Mouse (Mus musculus) midbrain, embryonic 14.5 days (tissue): ENCODE data around the gene Ambra1. TPM values are rescaled to one million over a fixed set of nuclear protein-coding genes. Genes with fewer than 3 reads are reported as not detected.

Experiments used
- ATAC-seq: fragments of 200-750 bp; cut with Nextera tagmentation; 2 replicates; pipeline ENCODE4 v1.8.0; 2017; ENCODE audit warnings: moderate number of reproducible peaks, moderate library complexity; ENCODE audit not compliant: low FRiP score, low TSS enrichment
- DNase-seq: peaks from one replicate; pipeline ENCODE4 v3.0.0-alpha.2; 2015
- H3K27ac ChIP-seq: fragments of 300-500 bp; sonication (generic); replicated peaks from 2 replicates; pipeline ENCODE4 v1.5.1; 2014; ENCODE audit warnings: mild to moderate bottlenecking, low read depth, low read length, moderate library complexity
- H3K27me3 ChIP-seq: fragments of 300-500 bp; sonication (generic); 2 replicates; pipeline ENCODE4 v1.6.1; 2014; ENCODE audit warnings: low read length, control low read depth, mixed read lengths; ENCODE audit not compliant: control insufficient read depth, insufficient read depth
- H3K36me3 ChIP-seq: fragments of 300-500 bp; sonication (generic); 2 replicates; pipeline ENCODE4 v1.6.1; 2014; ENCODE audit warnings: low read length, control low read depth; ENCODE audit not compliant: control insufficient read depth, insufficient read depth
- H3K4me1 ChIP-seq: fragments of 300-500 bp; sonication (generic); 2 replicates; pipeline ENCODE4 v1.6.1; 2014; ENCODE audit warnings: mild to moderate bottlenecking, antibody characterized with exemption, low read length, control low read depth; ENCODE audit not compliant: control insufficient read depth, insufficient read depth
- H3K4me2 ChIP-seq: fragments of 300-500 bp; sonication (generic); 2 replicates; pipeline ENCODE4 v1.6.1; 2014; ENCODE audit warnings: mild to moderate bottlenecking, low read length, moderate library complexity
- H3K4me3 ChIP-seq: fragments of 300-500 bp; sonication (generic); replicated peaks from 2 replicates; pipeline ENCODE4 v1.5.1; 2014; ENCODE audit warnings: low read depth, low read length
- H3K9ac ChIP-seq: fragments of 300-500 bp; sonication (generic); replicated peaks from 2 replicates; pipeline ENCODE4 v1.6.1; 2014; ENCODE audit warnings: mild to moderate bottlenecking, low read length, moderate library complexity
- H3K9me3 ChIP-seq: fragments of 300-500 bp; sonication (generic); 2 replicates; pipeline ENCODE4 v1.6.1; 2016; ENCODE audit warnings: low read length, control low read depth, mixed read lengths; ENCODE audit not compliant: control insufficient read depth
- WGBS: fragments of 180-500 bp; shearing (Covaris S2); extraction: QIAGEN DNeasy Blood & Tissue Kit; methylation state at CpG from one replicate; pipeline ENCODE4 v1.1.7; 2014; 5-methylcytosine and 5-hydroxymethylcytosine counted together
- polyA plus RNA-seq: library from polyadenylated mRNA; unstranded; fragments of >200 nt; fragmentation: Nextera tagmentation; extraction: Ambion mirVana; gene quantifications from 2 replicates; pipeline ENCODE4 v1.2.1, GENCODE M21; 2014

The Ambra1 gene
- polyA plus RNA-seq, 1 experiment from 2014 or later: 22.8 TPM

DNA sequence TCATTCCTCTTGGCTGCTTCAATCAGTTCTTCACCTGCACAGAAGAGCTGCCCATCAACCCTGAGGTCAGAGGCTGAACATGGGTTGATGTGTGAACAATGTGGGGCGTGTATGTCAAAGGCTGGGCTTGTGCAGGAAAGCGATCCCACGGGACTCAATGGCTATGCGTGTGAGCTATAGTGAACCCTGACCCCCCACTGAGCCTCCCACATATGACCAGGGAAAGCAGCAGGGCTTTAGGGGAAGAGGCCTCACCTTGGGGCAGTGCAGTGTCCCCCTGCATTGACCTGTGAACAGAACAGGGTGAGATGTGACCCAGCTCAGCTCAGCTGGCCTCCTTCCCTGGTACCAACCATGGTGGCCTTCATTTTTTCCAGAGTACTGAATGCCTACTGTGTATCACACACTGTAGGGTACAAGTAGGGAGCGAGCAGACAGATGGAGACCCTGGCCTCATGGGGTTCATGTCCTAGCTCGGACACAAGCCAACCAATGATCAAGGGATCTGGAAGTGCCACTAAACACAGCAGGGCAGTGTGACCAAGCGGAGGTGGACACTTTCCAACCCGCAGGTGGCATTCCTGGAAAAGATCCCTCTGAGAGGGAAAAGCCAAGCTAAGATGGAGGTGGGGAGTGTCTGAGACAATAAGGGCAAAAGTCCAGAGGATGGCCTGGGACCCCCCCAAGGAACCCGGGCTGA, 205.0 kb downstream of the Ambra1 start:
- Histone ChIP-seq H3K4me2 (no peak overlapping the region), H3K36me3 (peaks cover 50% of the 10 kb centered on the region), H3K27me3 (no peaks in the 10 kb centered on the region), H3K27ac (no peak overlapping the region), H3K9me3 (no peaks in the 10 kb centered on the region), H3K4me3 (no peak overlapping the region), H3K4me1 (peaks cover 25% of the 10 kb centered on the region), H3K9ac (no peak overlapping the region)
- ATAC-seq: no peak
- WGBS: 91% methylated on average over 9 of the region's 9 CpGs
- DNase-seq: no peak

DNA sequence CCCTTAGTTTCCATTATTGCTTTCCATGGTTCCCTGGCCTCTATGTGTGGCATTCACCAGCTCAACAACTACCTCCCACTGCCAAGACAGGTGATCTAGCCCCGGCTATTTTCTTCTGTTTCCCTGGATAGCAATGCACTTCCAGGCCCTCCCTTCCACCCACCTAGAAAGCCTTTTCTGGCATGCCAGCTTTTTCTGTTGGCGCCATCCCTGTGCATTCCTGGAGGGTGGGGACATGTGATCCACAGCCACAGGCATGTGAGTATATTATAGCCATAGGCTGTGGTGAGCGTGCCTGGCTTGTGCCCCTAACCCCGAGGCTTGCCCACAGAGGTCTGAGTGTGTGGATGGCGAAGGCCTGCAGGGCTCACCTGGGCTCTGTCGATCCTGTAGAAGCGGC, 206.2 kb downstream of the Ambra1 start:
- Histone ChIP-seq H3K9me3 (no peaks in the 10 kb centered on the region), H3K27ac (no peak overlapping the region), H3K27me3 (no peaks in the 10 kb centered on the region), H3K4me2 (no peak overlapping the region), H3K9ac (no peak overlapping the region), H3K4me1 (peaks cover 13% of the 10 kb centered on the region), H3K4me3 (no peak overlapping the region), H3K36me3 (peaks cover 58% of the 10 kb centered on the region)
- 92% methylated on average over 7 of the region's 7 CpGs for WGBS
- ATAC-seq (no peak), DNase-seq (no peak)

DNA sequence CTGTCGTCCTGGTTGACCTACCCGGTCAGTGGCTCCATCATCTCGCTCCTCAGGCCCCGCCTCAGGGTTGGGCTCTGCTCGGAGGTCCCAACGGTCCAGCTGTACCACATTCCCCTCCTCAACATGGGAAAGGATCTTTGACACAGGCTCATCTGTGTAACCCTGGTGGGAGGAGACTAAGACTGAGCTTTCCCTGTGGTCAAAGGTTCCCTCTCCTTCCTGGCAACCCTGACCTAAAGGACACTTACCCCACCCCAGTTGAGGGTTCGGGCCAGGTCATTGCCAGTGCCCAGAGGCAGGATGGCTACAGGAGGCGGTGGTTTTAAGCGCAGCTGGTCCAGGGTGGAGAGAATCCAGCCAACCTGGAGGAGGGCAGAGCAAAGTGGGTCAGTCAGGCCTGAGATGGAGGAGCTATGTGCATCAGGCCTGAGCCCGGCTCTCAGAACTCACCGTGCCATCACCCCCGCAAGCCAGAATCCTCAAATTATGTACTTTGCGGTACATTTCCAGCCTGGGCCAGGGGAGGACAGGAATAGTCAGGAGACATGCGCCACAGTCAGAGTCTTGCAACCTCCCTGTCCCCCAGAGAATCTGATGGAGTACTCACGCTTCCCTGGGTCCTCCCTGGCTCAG, 209.5 kb downstream of the Ambra1 start:
- peaks cover 58% of the 10 kb centered on the region for H3K36me3 ChIP-seq
- no peak for DNase-seq

DNA sequence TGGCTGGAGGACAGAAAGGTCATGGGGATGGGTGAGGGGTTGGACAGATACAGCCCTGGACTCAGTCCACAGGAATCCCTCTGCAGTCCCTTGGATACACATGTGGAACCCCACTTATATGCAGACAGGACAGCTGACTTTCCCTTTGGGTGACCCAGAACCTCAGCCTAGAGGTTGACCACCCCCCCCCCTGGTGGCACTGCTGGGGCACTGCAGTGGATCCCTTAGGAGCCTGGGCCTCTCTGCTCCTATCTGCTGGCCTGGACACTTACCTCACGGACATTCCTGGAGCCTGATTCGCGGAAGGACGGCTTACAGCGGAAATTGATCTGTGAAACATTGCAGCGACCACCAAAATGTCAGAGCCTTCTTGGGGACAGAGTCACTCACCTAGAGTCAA, 212.4 kb downstream of the Ambra1 start:
- Histone ChIP-seq H3K27me3 (no peaks in the 10 kb centered on the region), H3K4me3 (no peak overlapping the region), H3K4me2 (no peak overlapping the region), H3K36me3 (peaks cover 33% of the 10 kb centered on the region), H3K9ac (no peak overlapping the region), H3K27ac (no peak overlapping the region), H3K4me1 (0 out of 2 replicates have a peak, but pooled peaks cover 4% of the 10 kb centered on the region), H3K9me3 (no peaks in the 10 kb centered on the region)
- DNase-seq (no peak), ATAC-seq (no peak)
- 77% methylated on average over 6 of the region's 6 CpGs for WGBS

More for the DNA sequence above, 209.5 kb downstream of the Ambra1 start:
- no peaks in the 10 kb centered on the region for H3K4me1 ChIP-seq
- H3K27ac ChIP-seq: no peak overlapping the region
- no peaks in the 10 kb centered on the region for H3K27me3 ChIP-seq
- H3K4me2 ChIP-seq: no peak overlapping the region
- WGBS: 81% methylated on average over 15 of the region's 15 CpGs
- ATAC-seq: no peak
- no peak overlapping the region for H3K9ac ChIP-seq
- no peaks in the 10 kb centered on the region for H3K9me3 ChIP-seq
- no peak overlapping the region for H3K4me3 ChIP-seq

DNA sequence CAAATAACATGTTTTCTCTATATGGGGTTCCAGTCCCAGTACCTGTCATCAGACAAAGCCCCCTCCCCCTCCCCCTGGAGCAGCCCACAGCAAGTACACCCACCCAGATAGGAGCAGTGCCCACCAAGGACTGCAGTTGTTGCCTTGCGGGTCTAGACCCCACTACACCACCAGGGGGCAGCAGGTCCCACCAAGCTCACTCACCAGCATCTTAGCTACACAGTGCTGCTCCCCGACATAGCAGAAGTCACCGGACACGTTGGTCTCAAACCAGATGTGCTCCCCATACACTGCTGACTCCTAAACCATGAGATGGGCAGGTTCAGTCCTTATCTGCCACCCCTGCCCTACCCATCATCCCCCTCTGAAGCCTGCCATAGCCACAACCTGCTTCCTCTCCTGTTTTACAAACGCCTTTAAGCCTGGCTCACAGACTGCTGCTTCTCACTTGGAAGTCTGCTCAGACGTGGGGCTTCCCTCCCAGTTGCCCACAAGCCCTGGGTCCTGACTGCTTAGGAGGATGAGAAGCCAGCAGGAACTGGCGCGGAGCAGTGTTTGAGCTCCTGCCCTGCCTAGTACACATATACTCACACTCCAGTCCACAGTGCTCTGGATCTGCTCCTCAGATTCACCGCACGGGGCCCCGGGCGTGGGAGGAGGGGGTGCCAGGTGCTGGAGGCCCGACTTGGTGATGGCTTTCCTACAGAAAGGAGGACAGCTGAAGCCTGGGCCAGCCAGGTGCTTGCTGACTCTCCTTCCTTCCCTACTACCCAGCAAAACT, 214.4 kb downstream of the Ambra1 start:
- Histone ChIP-seq H3K27ac (no peak overlapping the region), H3K36me3 (peaks cover 15% of the 10 kb centered on the region), H3K9me3 (no peaks in the 10 kb centered on the region), H3K27me3 (no peaks in the 10 kb centered on the region), H3K4me1 (peaks cover 21% of the 10 kb centered on the region), H3K4me3 (no peak overlapping the region), H3K4me2 (no peak overlapping the region), H3K9ac (no peak overlapping the region)
- ATAC-seq (peak; percentile 76), DNase-seq (peak; percentile 86)
- 44% methylated on average over 13 of the region's 13 CpGs for WGBS

DNA sequence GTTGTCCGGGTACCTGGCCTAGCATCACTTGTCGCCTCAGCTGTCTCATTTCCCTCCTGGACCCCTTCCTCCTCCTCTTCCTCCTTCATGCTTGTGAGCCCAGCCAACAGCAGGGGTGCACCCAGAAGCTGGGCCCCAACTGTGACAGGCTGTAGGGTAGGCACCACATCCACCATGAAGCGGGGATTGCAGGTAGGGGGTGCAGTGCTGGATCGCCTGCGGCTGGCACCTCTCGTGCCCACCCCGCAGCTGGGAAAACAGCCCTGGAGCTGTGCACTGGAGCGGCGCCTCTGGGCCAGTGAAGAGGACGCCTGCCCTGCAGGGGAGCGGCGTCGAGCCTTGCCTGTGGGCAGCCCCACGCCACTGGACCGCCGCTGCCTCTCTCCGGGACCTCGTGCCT, 215.5 kb downstream of the Ambra1 start, which contains the start of gene Gm9821:
Gene Gm9821, plus strand, starts transcription at position 221 of the 400 bp plus-strand sequence.
- DNase-seq (no peak), ATAC-seq (no peak)
- Histone ChIP-seq H3K27ac (no peak within 1 kb of the TSS), H3K4me1 (peaks cover 32% of the 10 kb centered on the region), H3K27me3 (no peaks in the 10 kb centered on the region), H3K4me3 (no peak within 1 kb of the TSS), H3K36me3 (0 out of 2 replicates have a peak, but pooled peaks cover 3% of the 10 kb centered on the region), H3K4me2 (no peak within 1 kb of the TSS), H3K9ac (no peak within 1 kb of the TSS), H3K9me3 (no peaks in the 10 kb centered on the region)
- WGBS: 75% methylated on average over 18 of the region's 18 CpGs

DNA sequence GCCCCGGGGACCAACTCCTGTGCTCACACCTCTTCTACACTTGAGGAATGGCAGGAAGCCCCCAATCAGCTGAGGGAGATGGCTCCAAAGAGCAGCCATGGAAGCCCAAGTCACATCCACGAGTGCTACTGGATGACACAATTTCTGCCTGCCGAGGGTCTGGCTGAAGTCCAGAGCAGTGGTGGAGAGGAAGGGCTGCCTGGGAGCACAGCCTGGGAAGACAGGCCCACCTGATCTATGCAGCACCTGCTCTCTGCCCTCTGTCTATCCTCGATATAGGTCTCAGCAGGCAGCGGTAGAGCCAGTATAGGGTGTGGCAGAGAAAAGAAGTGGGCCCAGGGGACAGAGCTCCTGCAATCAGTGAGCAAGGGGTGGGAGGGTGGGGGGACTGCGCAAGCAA, 216.9 kb downstream of the Ambra1 start:
- Histone ChIP-seq H3K4me1 (peaks cover 35% of the 10 kb centered on the region), H3K9me3 (no peaks in the 10 kb centered on the region), H3K27me3 (no peaks in the 10 kb centered on the region), H3K4me3 (no peak overlapping the region), H3K4me2 (no peak overlapping the region), H3K27ac (no peak overlapping the region), H3K9ac (no peak overlapping the region), H3K36me3 (no peaks in the 10 kb centered on the region)
- WGBS: 74% methylated on average over 6 of the region's 6 CpGs
- ATAC-seq (no peak), DNase-seq (no peak)

DNA sequence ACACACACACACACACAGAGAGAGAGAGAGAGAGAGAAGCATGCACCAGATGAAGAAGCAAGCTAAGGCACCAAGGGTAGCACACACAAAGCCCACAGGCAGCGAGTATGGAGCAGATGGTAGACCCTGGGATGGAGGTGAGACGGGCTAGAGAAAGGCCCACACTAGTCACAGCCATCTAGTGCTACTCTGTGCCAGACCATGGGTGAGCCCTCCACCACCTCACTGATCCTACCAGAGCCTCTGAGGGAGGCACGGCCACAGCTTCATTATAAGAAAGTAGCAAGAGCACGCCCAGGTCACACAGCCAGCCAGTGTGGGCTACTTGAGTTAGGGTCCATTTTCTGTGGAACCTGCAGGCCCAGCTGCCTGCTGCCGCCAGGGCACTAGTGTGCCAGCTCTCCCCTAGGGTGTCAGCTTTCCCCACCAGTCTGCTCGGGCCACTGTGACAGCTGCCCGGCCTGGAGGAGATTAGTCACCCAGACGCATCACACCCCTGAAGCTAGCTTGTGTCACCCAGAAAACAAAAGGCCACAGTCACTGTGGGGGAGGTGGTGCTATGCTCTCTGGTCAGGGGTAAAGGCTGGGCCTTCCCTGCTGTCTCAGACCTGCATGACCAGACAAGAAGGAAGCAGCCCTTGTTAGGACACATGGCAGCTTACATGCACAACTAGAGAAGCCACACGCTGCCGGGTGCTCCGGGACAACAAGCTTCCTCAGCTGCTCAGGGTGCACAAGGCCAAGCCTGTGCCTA, 217.6 kb downstream of the Ambra1 start:
- no peaks in the 10 kb centered on the region for H3K27me3 ChIP-seq
- no peaks in the 10 kb centered on the region for H3K36me3 ChIP-seq
- H3K4me3 ChIP-seq: no peak overlapping the region
- H3K9me3 ChIP-seq: no peaks in the 10 kb centered on the region
- DNase-seq: no peak
- peaks cover 35% of the 10 kb centered on the region for H3K4me1 ChIP-seq
- H3K27ac ChIP-seq: peak overlapping the region; percentile 26; the same call in 1 of the 2 replicates
- no peak overlapping the region for H3K9ac ChIP-seq
- no peak overlapping the region for H3K4me2 ChIP-seq
- 48% methylated on average over 11 of the region's 11 CpGs for WGBS
- ATAC-seq: no peak
